ENCODE assay signal across 32 mouse cellular contexts in the genomic region with DNA sequence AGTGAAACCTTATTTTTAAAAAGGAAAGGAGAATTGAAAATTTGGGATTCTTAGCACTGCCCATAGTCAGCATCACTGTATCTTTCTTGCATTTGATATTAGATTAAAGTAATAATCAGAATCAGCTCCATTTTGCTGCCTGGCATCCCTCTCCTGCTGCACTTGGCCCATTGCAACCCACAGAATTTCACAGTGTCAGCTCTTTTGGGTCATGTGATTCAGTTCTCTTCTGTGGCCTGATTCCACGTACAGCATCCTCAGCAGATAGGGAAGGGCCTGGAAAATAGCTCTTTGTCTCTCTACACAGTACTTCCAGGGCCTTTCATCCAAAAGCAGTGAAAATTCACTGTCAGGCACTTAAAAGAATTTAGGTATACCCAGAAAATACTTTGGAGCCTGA. TPM values are rescaled to one million over a fixed set of nuclear protein-coding genes. Genes with fewer than 3 reads are reported as not detected.
DNase-seq lines count a peak whose midpoint lies in the region; ATAC-seq and TF ChIP-seq lines count a peak whose summit lies in the region.
"Had no signal": no experiment of that assay in that cellular context is flagged by ENCODE, and none has a peak within 500 bp of the region (broad histone marks: within the 10 kb centered on the region; RNA-seq: fewer than 3 reads in every experiment).

No protein-coding gene starts in this region.

- no peaks in the 10 kb centered on the region for H3K4me1 ChIP-seq in forebrain, postnatal 0 days (ENCODE audit: insufficient read depth)
- H3K4me1 ChIP-seq in forebrain, embryonic 13.5 days = no peaks in the 10 kb centered on the region
- peaks cover 22% of the 10 kb centered on the region for H3K4me1 ChIP-seq in heart, embryonic 10.5 days
- H3K4me1 ChIP-seq in forebrain, embryonic 16.5 days (replicated peaks; ENCODE audit: control insufficient read depth, insufficient read depth, low read length) = no peaks in the 10 kb centered on the region
- H3K4me1 ChIP-seq: embryonic facial prominence, embryonic 13.5 days; embryonic facial prominence, embryonic 15.5 days; forebrain, embryonic 10.5 days had no signal

- no peak overlapping the region for H3K4me2 ChIP-seq in forebrain, postnatal 0 days (ENCODE audit: low read depth)
- no peak overlapping the region for H3K4me2 ChIP-seq in forebrain, embryonic 13.5 days
- no peak overlapping the region for H3K4me2 ChIP-seq in forebrain, embryonic 16.5 days (ENCODE audit: low read length)
- H3K4me2 ChIP-seq: embryonic facial prominence, embryonic 13.5 days; embryonic facial prominence, embryonic 15.5 days had no signal

- no peak for DNase-seq in forebrain, postnatal 0 days
- peak; percentile 14 for DNase-seq in heart, embryonic 10.5 days (ENCODE audit: low spot score)
- DNase-seq in heart, postnatal 10 days = no peak
- peak; percentile 31 for DNase-seq in brain, adult 2 months (ENCODE audit: low read depth, low spot score)
- DNase-seq in telencephalon, adult 2 months (ENCODE audit: low read depth, low spot score) = peak; percentile 9
- DNase-seq: adrenal gland, adult 8-10 months; adrenal gland, postnatal 14 days; adrenal gland, postnatal 36 days; B cell, adult 2 months; cerebellum, adult 11 months; cerebellum, adult 18-20 months; cerebellum, adult 8-10 months; cerebellum, adult 9-11 months; cerebellum, postnatal 14 days; cerebellum, postnatal 36 days; embryo, embryonic 11 days had no signal

- no peaks in the 10 kb centered on the region for H3K27me3 ChIP-seq in forebrain, postnatal 0 days (ENCODE audit: insufficient read depth, low read length)
- no peaks in the 10 kb centered on the region for H3K27me3 ChIP-seq in forebrain, embryonic 13.5 days
- no peaks in the 10 kb centered on the region for H3K27me3 ChIP-seq in heart, embryonic 10.5 days (ENCODE audit: insufficient read depth, poor library complexity, severe bottlenecking)
- H3K27me3 ChIP-seq in forebrain, embryonic 16.5 days (replicated peaks; ENCODE audit: control insufficient read depth, insufficient read depth, low read length) = no peaks in the 10 kb centered on the region
- H3K27me3 ChIP-seq: CH12.LX; embryonic facial prominence, embryonic 13.5 days; embryonic facial prominence, embryonic 15.5 days; Patski had no signal

- H3K36me3 ChIP-seq in forebrain, postnatal 0 days (ENCODE audit: insufficient read depth) = no peaks in the 10 kb centered on the region
- H3K36me3 ChIP-seq in forebrain, embryonic 13.5 days (ENCODE audit: poor library complexity, severe bottlenecking) = no peaks in the 10 kb centered on the region
- H3K36me3 ChIP-seq in heart, embryonic 10.5 days = peaks cover 29% of the 10 kb centered on the region
- no peaks in the 10 kb centered on the region for H3K36me3 ChIP-seq in forebrain, embryonic 16.5 days (ENCODE audit: control insufficient read depth, insufficient read depth)
- H3K36me3 ChIP-seq: embryonic facial prominence, embryonic 13.5 days; embryonic facial prominence, embryonic 15.5 days; forebrain, embryonic 10.5 days; G1E had no signal

- no peak for TF ChIP-seq CTCF in forebrain, postnatal 0 days (IDR thresholded peaks at IDR 0.05; ENCODE audit: low read depth)

- ATAC-seq in forebrain, postnatal 0 days = 0 out of 2 replicates have a peak, but pooled peaks have one; percentile 23
- ATAC-seq in forebrain, embryonic 13.5 days = no peak
- ATAC-seq in forebrain, embryonic 16.5 days = no peak
- ATAC-seq: activated CD4-positive, CD25-positive, alpha-beta regulatory T cell, adult 4 months; CD4-positive, CD25-positive, alpha-beta regulatory T cell, adult 4 months; forebrain, embryonic 14.5 days; Patski had no signal

- no peak overlapping the region for H3K27ac ChIP-seq in forebrain, postnatal 0 days (ENCODE audit: low read depth, low read length)
- no peak overlapping the region for H3K27ac ChIP-seq in forebrain, embryonic 13.5 days
- H3K27ac ChIP-seq in heart, embryonic 10.5 days = no peak overlapping the region
- H3K27ac ChIP-seq in forebrain, embryonic 16.5 days (ENCODE audit: low read length) = no peak overlapping the region
- H3K27ac ChIP-seq: embryonic facial prominence, embryonic 13.5 days; embryonic facial prominence, embryonic 15.5 days; forebrain, embryonic 10.5 days had no signal

- H3K9me3 ChIP-seq in forebrain, postnatal 0 days (ENCODE audit: low read length) = no peaks in the 10 kb centered on the region
- H3K9me3 ChIP-seq in forebrain, embryonic 13.5 days (replicated peaks) = no peaks in the 10 kb centered on the region; the same call in 1 of the 2 replicates
- H3K9me3 ChIP-seq in heart, embryonic 10.5 days = no peaks in the 10 kb centered on the region
- H3K9me3 ChIP-seq in forebrain, embryonic 16.5 days (ENCODE audit: control insufficient read depth, low read length) = no peaks in the 10 kb centered on the region
- H3K9me3 ChIP-seq: embryonic facial prominence, embryonic 13.5 days; embryonic facial prominence, embryonic 15.5 days; forebrain, embryonic 10.5 days; G1E had no signal

- 24% methylated on average over 1 of the region's 1 CpGs for WGBS in forebrain, postnatal 0 days
- 66% methylated on average over 1 of the region's 1 CpGs for WGBS in forebrain, embryonic 13.5 days
- WGBS in heart, embryonic 10.5 days = 39% methylated on average over 1 of the region's 1 CpGs
- 35% methylated on average over 1 of the region's 1 CpGs for WGBS in forebrain, embryonic 16.5 days

- H3K9ac ChIP-seq in forebrain, postnatal 0 days = no peak overlapping the region
- H3K9ac ChIP-seq in forebrain, embryonic 13.5 days = no peak overlapping the region
- H3K9ac ChIP-seq in forebrain, embryonic 16.5 days (replicated peaks; ENCODE audit: low read depth, low read length) = no peak overlapping the region
- H3K9ac ChIP-seq: embryonic facial prominence, embryonic 13.5 days; embryonic facial prominence, embryonic 15.5 days had no signal

- no peak overlapping the region for H3K4me3 ChIP-seq in forebrain, postnatal 0 days (ENCODE audit: low read depth, low read length)
- no peak overlapping the region for H3K4me3 ChIP-seq in forebrain, embryonic 13.5 days
- no peak overlapping the region for H3K4me3 ChIP-seq in heart, embryonic 10.5 days
- H3K4me3 ChIP-seq in forebrain, embryonic 16.5 days (replicated peaks; ENCODE audit: low read length) = no peak overlapping the region
- H3K4me3 ChIP-seq: embryonic facial prominence, embryonic 13.5 days; embryonic facial prominence, embryonic 15.5 days; erythroblast, embryonic 14.5 days; forebrain, embryonic 10.5 days had no signal

- intact Hi-C loops in heart, postnatal 10 days (cut with DNase I) = no loop called here

RNA-seq across cellular contexts. Expression of a gene that starts 14.1 kb away (rescaled TPM):
- 13.6 and 20.9 TPM in 2 replicates for total RNA-seq in forebrain, postnatal 0 days (2014; rRNA removed)
- 14.0 and 14.6 TPM in 2 replicates for polyA plus RNA-seq in forebrain, postnatal 0 days (2015; fragmentation: Nextera tagmentation; extraction: Ambion mirVana)
- polyA plus RNA-seq in forebrain, embryonic 13.5 days (2015; fragmentation: Nextera tagmentation; extraction: Ambion mirVana) = 24.1 and 24.3 TPM in 2 replicates
- polyA plus RNA-seq in heart, embryonic 10.5 days (2016; fragmentation: Nextera tagmentation; extraction: Ambion mirVana) = 53.5 and 55.5 TPM in 2 replicates
- 10 to 100 TPM; 51.0 to 55.9 TPM for total RNA-seq in heart, postnatal 10 days (2021)
- polyA plus RNA-seq in forebrain, embryonic 16.5 days (2015; fragmentation: Nextera tagmentation; extraction: Ambion mirVana) = 18.5 and 19.0 TPM in 2 replicates

RNA-seq across cellular contexts. Expression of a gene that starts 57.7 kb away (rescaled TPM):
- total RNA-seq in forebrain, postnatal 0 days (2014; rRNA removed) = not detected in 2 replicates
- polyA plus RNA-seq in forebrain, postnatal 0 days (2015; fragmentation: Nextera tagmentation; extraction: Ambion mirVana) = not detected in 2 replicates
- polyA plus RNA-seq in forebrain, embryonic 13.5 days (2015; fragmentation: Nextera tagmentation; extraction: Ambion mirVana) = not detected in 2 replicates
- polyA plus RNA-seq in heart, embryonic 10.5 days (2016; fragmentation: Nextera tagmentation; extraction: Ambion mirVana) = 1.9 TPM in 1 of 2 replicates, not detected in the other
- total RNA-seq in heart, postnatal 10 days (2021) = not detected
- polyA plus RNA-seq in forebrain, embryonic 16.5 days (2015; fragmentation: Nextera tagmentation; extraction: Ambion mirVana) = not detected in 2 replicates
- total RNA-seq: adrenal gland, adult 18-20 months; CH12.LX; common myeloid progenitor, adult 5-6 weeks; G1E had no signal
- polyA plus RNA-seq: activated CD4-positive, CD25-positive, alpha-beta regulatory T cell, adult 4 months; brain, embryonic 14.5 days; CD4-positive, CD25-positive, alpha-beta regulatory T cell, adult 4 months; embryonic facial prominence, embryonic 11.5 days; embryonic facial prominence, embryonic 13.5 days; forebrain, embryonic 10.5 days; forebrain, embryonic 14.5 days; G1E; Patski had no signal

Comparison
In these comparisons a context has a peak if more than half of its experiments do, and no peak if none do; other contexts are left out.
1. DNase-seq: peak in heart, embryonic 10.5 days (single experiment), brain, adult 2 months (single experiment) and telencephalon, adult 2 months (single experiment); none in forebrain, postnatal 0 days (single experiment) and heart, postnatal 10 days (0 of 2).